Comparison of ENCODE assay signal across 11 mouse cellular contexts in genomic region chrX:169438626-169439025, GRCm38 (mm10).
DNase-seq lines count a peak whose midpoint lies in the region; ATAC-seq and TF ChIP-seq lines count a peak whose summit lies in the region.
"Had no signal": no experiment of that assay in that cellular context is flagged by ENCODE, and none has a peak within 500 bp of the region (broad histone marks: within the 10 kb centered on the region; RNA-seq: fewer than 3 reads in every experiment).

No protein-coding gene starts in this region.

- H3K27ac ChIP-seq in gastrocnemius, adult 2 months = no peak overlapping the region

- H3K4me1 ChIP-seq in lung, adult 2 months (ENCODE audit: control insufficient read depth, insufficient read depth, low read length) = no peaks in the 10 kb centered on the region
- H3K4me1 ChIP-seq: megakaryocyte, embryonic 14.5 days had no signal

- peak; percentile 13 for DNase-seq in gastrocnemius, adult 2 months
- no peak for DNase-seq in gastrocnemius, adult 18-20 months (ENCODE audit: low spot score)
- DNase-seq in lung, adult 2 months = no peak
- no peak for DNase-seq in lung, adult 18-20 months
- peak; percentile 38 to 61 for DNase-seq in adrenal gland, postnatal 36 days
- DNase-seq in layer of hippocampus, postnatal 10 days (ENCODE audit: low spot score in 2 of 2) = no peak
- DNase-seq in cerebellum, adult 11-12 months = no peak

- ATAC-seq in megakaryocyte, adult 5-6 weeks (ENCODE audit: poor library complexity, severe bottlenecking) = peak; percentile 40; the same call in 1 of the 2 replicates
- ATAC-seq: CD4-positive, CD25-positive, alpha-beta regulatory T cell, adult 4 months; forebrain, embryonic 16.5 days had no signal

- intact Hi-C loops in gastrocnemius, adult 2 months (cut with DNase I) = no loop called here

- no peak for TF ChIP-seq POLR2A in lung, adult 2 months (IDR thresholded peaks at IDR 0.05; ENCODE audit: borderline replicate concordance, extremely low read depth, low read depth, low read length)

- no peak overlapping the region for H3K4me3 ChIP-seq in gastrocnemius, adult 2 months
- no peak overlapping the region for H3K4me3 ChIP-seq in lung, adult 2 months (replicated peaks; ENCODE audit: extremely low read depth, low read depth, low read length)
- H3K4me3 ChIP-seq: megakaryocyte, embryonic 14.5 days had no signal

- WGBS in lung, adult 2 months = 74% methylated on average over 1 of the region's 1 CpGs

- peak; percentile 10; the same call in 1 of the 2 replicates for TF ChIP-seq CTCF in gastrocnemius, adult 2 months (IDR thresholded peaks at IDR 0.05)
- 0 out of 2 replicates have a peak, but pooled peaks have one; percentile 12 for TF ChIP-seq CTCF in lung, adult 2 months (IDR thresholded peaks at IDR 0.05; ENCODE audit: insufficient read depth, low read length)

Comparison
In these comparisons a context has a peak if more than half of its experiments do, and no peak if none do; other contexts are left out.
1. DNase-seq: peak in gastrocnemius, adult 2 months (single experiment) and adrenal gland, postnatal 36 days (2 of 2); none in gastrocnemius, adult 18-20 months (single experiment), lung, adult 2 months (single experiment), lung, adult 18-20 months (0 of 2), layer of hippocampus, postnatal 10 days (0 of 2) and cerebellum, adult 11-12 months (single experiment).